Mouse (Mus musculus) lung, postnatal 0 days (tissue): ENCODE measurements around the gene Tdrkh. TPM values are rescaled to one million over a fixed set of nuclear protein-coding genes. Genes with fewer than 3 reads are reported as not detected.

Experiments
- ATAC-seq: fragments of 200-750 bp; cut with Nextera tagmentation; 2 replicates; pipeline ENCODE4 v1.8.0; 2017; ENCODE audit warnings: moderate library complexity
- DNase-seq: peaks from one replicate; pipeline ENCODE4 v3.0.0-alpha.2; 2016; ENCODE audit warnings: low spot score
- H3K27ac ChIP-seq: fragments of 300-500 bp; sonication (generic); 2 replicates; pipeline ENCODE4 v1.5.1; 2014; ENCODE audit warnings: antibody characterized with exemption, mild to moderate bottlenecking, low read length, mixed read lengths
- H3K27me3 ChIP-seq: fragments of 300-500 bp; sonication (generic); replicated peaks from 2 replicates; pipeline ENCODE4 v1.6.1; 2014; ENCODE audit warnings: low read length, mixed read lengths; ENCODE audit not compliant: insufficient read depth
- H3K36me3 ChIP-seq: fragments of 300-500 bp; sonication (generic); 2 replicates; pipeline ENCODE4 v1.6.1; 2014; ENCODE audit warnings: low read length, mixed read lengths; ENCODE audit not compliant: insufficient read depth
- H3K4me1 ChIP-seq: fragments of 300-500 bp; sonication (generic); 2 replicates; pipeline ENCODE4 v1.6.1; 2014; ENCODE audit warnings: antibody characterized with exemption, low read depth, low read length, mixed read lengths; ENCODE audit not compliant: insufficient read depth
- H3K4me2 ChIP-seq: fragments of 300-500 bp; sonication (generic); replicated peaks from 2 replicates; pipeline ENCODE4 v1.6.1; 2014; ENCODE audit warnings: low read depth, mild to moderate bottlenecking, low read length, moderate library complexity, mixed read lengths
- H3K4me3 ChIP-seq: fragments of 300-500 bp; sonication (generic); 2 replicates; pipeline ENCODE4 v1.5.1; 2014; ENCODE audit warnings: low read depth, low read length
- H3K9ac ChIP-seq: fragments of 300-500 bp; sonication (generic); replicated peaks from 2 replicates; pipeline ENCODE4 v1.6.1; 2014; ENCODE audit warnings: low read depth, mild to moderate bottlenecking
- H3K9me3 ChIP-seq: fragments of 300-500 bp; sonication (generic); 2 replicates; pipeline ENCODE4 v1.6.1; 2016; ENCODE audit warnings: low read length, mixed read lengths
- CTCF ChIP-seq: IDR thresholded peaks from 2 replicates; pipeline ENCODE4 v1.5.1; 2016; ENCODE audit warnings: antibody characterized with exemption, mild to moderate bottlenecking
- EP300 ChIP-seq: IDR thresholded peaks from 2 replicates; pipeline ENCODE4 v1.6.1; 2016; ENCODE audit warnings: antibody characterized with exemption, mild to moderate bottlenecking, control low read depth
- WGBS: fragments of 180-500 bp; shearing (Covaris S2); extraction: QIAGEN DNeasy Blood & Tissue Kit; methylation state at CpG from one replicate; pipeline ENCODE4 v1.1.7; 2014; 5-methylcytosine and 5-hydroxymethylcytosine counted together
- polyA plus RNA-seq: library from polyadenylated mRNA; unstranded; fragments of >200 nt; fragmentation: Nextera tagmentation; extraction: Ambion mirVana; gene quantifications from 2 replicates; pipeline ENCODE4 v1.2.1, GENCODE M21; 2015

Tdrkh gene
- polyA plus RNA-seq, 1 experiment from 2014 or later = 2.1 TPM

GRCm38 (mm10) chr3:94375146-94375545 lies 37.9 kb upstream of the Tdrkh start:
- 83% methylated on average over 2 of the region's 2 CpGs for WGBS
- ATAC-seq = no peak

GRCm38 (mm10) chr3:94375861-94376260 lies 37.2 kb upstream of the Tdrkh start:
- no peak overlapping the region for H3K4me3 ChIP-seq
- H3K4me1 ChIP-seq = no peaks in the 10 kb centered on the region
- WGBS = 64% methylated on average over 5 of the region's 5 CpGs
- H3K27ac ChIP-seq = no peak overlapping the region
- no peak overlapping the region for H3K4me2 ChIP-seq
- ATAC-seq (no peak), DNase-seq (no peak)
- no peaks in the 10 kb centered on the region for H3K9me3 ChIP-seq
- H3K27me3 ChIP-seq = no peaks in the 10 kb centered on the region
- H3K9ac ChIP-seq = no peak overlapping the region
- TF ChIP-seq CTCF (no peak), EP300 (no peak)
- H3K36me3 ChIP-seq = no peaks in the 10 kb centered on the region

More at GRCm38 (mm10) chr3:94375146-94375545, 37.9 kb upstream of the Tdrkh start:
- Histone ChIP-seq H3K9me3 (no peaks in the 10 kb centered on the region), H3K4me2 (no peak overlapping the region), H3K9ac (no peak overlapping the region), H3K4me1 (no peaks in the 10 kb centered on the region), H3K4me3 (no peak overlapping the region), H3K27me3 (no peaks in the 10 kb centered on the region), H3K36me3 (no peaks in the 10 kb centered on the region), H3K27ac (no peak overlapping the region)
- TF ChIP-seq CTCF (no peak), EP300 (no peak)
- no peak for DNase-seq

- no peak overlapping the region for H3K4me3 ChIP-seq
- H3K27ac ChIP-seq = no peak overlapping the region
- ATAC-seq (no peak), DNase-seq (no peak)
- H3K9me3 ChIP-seq = no peaks in the 10 kb centered on the region
- no peak overlapping the region for H3K9ac ChIP-seq
- H3K4me2 ChIP-seq = no peak overlapping the region
- WGBS = 14% methylated on average over 13 of the region's 13 CpGs
- no peak for TF ChIP-seq EP300
- TF ChIP-seq CTCF = no peak
- H3K4me1 ChIP-seq = no peaks in the 10 kb centered on the region
- no peaks in the 10 kb centered on the region for H3K36me3 ChIP-seq
- H3K27me3 ChIP-seq = no peaks in the 10 kb centered on the region
These were observed 35.8 kb upstream of the Tdrkh start for GRCm38 (mm10) chr3:94377028-94377923.

- WGBS = 23% methylated on average over 9 of the region's 9 CpGs
- TF ChIP-seq CTCF (no peak), EP300 (no peak)
These were observed 33.1 kb upstream of the Tdrkh start for GRCm38 (mm10) chr3:94379831-94380510.

GRCm38 (mm10) chr3:94382308-94382707 lies 30.8 kb upstream of the Tdrkh start:
- Histone ChIP-seq H3K9ac (no peak overlapping the region), H3K4me1 (no peaks in the 10 kb centered on the region), H3K4me2 (no peak overlapping the region), H3K27me3 (no peaks in the 10 kb centered on the region), H3K27ac (no peak overlapping the region), H3K4me3 (no peak overlapping the region), H3K9me3 (no peaks in the 10 kb centered on the region), H3K36me3 (no peaks in the 10 kb centered on the region)
- TF ChIP-seq CTCF (no peak), EP300 (no peak)
- ATAC-seq (no peak), DNase-seq (no peak)
- WGBS = 57% methylated on average over 5 of the region's 5 CpGs

More at GRCm38 (mm10) chr3:94379831-94380510, 33.1 kb upstream of the Tdrkh start:
- no peak overlapping the region for H3K4me2 ChIP-seq
- H3K4me3 ChIP-seq = no peak overlapping the region
- H3K27ac ChIP-seq = no peak overlapping the region
- no peaks in the 10 kb centered on the region for H3K36me3 ChIP-seq
- ATAC-seq (no peak), DNase-seq (no peak)
- H3K4me1 ChIP-seq = no peaks in the 10 kb centered on the region
- no peak overlapping the region for H3K9ac ChIP-seq
- no peaks in the 10 kb centered on the region for H3K27me3 ChIP-seq
- H3K9me3 ChIP-seq = no peaks in the 10 kb centered on the region

- TF ChIP-seq CTCF (no peak), EP300 (no peak)
- no peaks in the 10 kb centered on the region for H3K36me3 ChIP-seq
- ATAC-seq (no peak), DNase-seq (no peak)
- no peaks in the 10 kb centered on the region for H3K27me3 ChIP-seq
- no peak overlapping the region for H3K27ac ChIP-seq
- no peak overlapping the region for H3K4me3 ChIP-seq
- H3K4me1 ChIP-seq = no peaks in the 10 kb centered on the region
- no peak overlapping the region for H3K4me2 ChIP-seq
- no peak overlapping the region for H3K9ac ChIP-seq
- H3K9me3 ChIP-seq = no peaks in the 10 kb centered on the region
- 49% methylated on average over 3 of the region's 3 CpGs for WGBS
These were observed 29.6 kb upstream of the Tdrkh start for GRCm38 (mm10) chr3:94383476-94383875.
